Mouse (Mus musculus) small intestine, adult 2 months (tissue): ENCODE results near the gene Pth1r. TPM values are rescaled to one million over a fixed set of nuclear protein-coding genes. Genes with fewer than 3 reads are reported as not detected.
A peak's percentile ranks its signal among the peaks of the same experiment; 100 is the strongest.
"Not testable (repeated sequence)": the region's sequence is repeated elsewhere in the genome, so short reads cannot be mapped to it uniquely, and the experiment has no call there.

Source experiments
- H3K27ac ChIP-seq: fragments of 200-500 bp; 2 replicates; pipeline ENCODE4 v1.5.1; 2012; ENCODE audit warnings: low read depth, low read length, control low read depth, inconsistent platforms; ENCODE audit not compliant: insufficient read depth
- H3K27me3 ChIP-seq: fragments of 200-500 bp; 2 replicates; pipeline ENCODE4 v1.6.1; 2012; ENCODE audit warnings: mild to moderate bottlenecking, moderate library complexity, low read length, inconsistent platforms; ENCODE audit not compliant: control insufficient read depth, insufficient read depth
- H3K36me3 ChIP-seq: fragments of 200-500 bp; 2 replicates; pipeline ENCODE4 v1.6.1; 2012; ENCODE audit warnings: mild to moderate bottlenecking, low read length, control low read depth, inconsistent platforms; ENCODE audit not compliant: control insufficient read depth, insufficient read depth
- H3K4me1 ChIP-seq: fragments of 200-500 bp; 2 replicates; pipeline ENCODE4 v1.6.1; 2012; ENCODE audit warnings: low read length, inconsistent platforms, mixed read lengths; ENCODE audit not compliant: control insufficient read depth, insufficient read depth, insufficient read length
- H3K4me3 ChIP-seq: fragments of 200-500 bp; 2 replicates; pipeline ENCODE4 v1.5.1; 2012; ENCODE audit warnings: low read depth, mild to moderate bottlenecking, control low read depth, inconsistent platforms, low read length, moderate library complexity
- CTCF ChIP-seq: fragments of 200-500 bp; IDR thresholded peaks from 2 replicates; pipeline ENCODE4 v1.5.1; 2012; ENCODE audit warnings: low read depth, mild to moderate bottlenecking, control low read depth, inconsistent platforms, low read length, moderate library complexity, mixed read lengths; ENCODE audit not compliant: insufficient replicate concordance, insufficient read length; ENCODE audit errors: extremely low read depth
- POLR2A ChIP-seq: fragments of 200-500 bp; IDR thresholded peaks from 2 replicates; pipeline ENCODE4 v1.6.1; 2012; ENCODE audit warnings: low read depth, mild to moderate bottlenecking, control low read depth, inconsistent platforms, low read length, moderate library complexity
- WGBS: fragments of 180-500 bp; shearing (Covaris S2); methylation state at CpG from one replicate; pipeline ENCODE4 v1.1.7; 2018; 5-methylcytosine and 5-hydroxymethylcytosine counted together
- polyA plus RNA-seq: library from polyadenylated mRNA; depleted of rRNA; stranded (reverse); fragments of >200 nt; gene quantifications from 2 replicates; pipeline ENCODE4 v1.2.3, GENCODE M21; 2012

The Pth1r gene
- polyA plus RNA-seq, 1 experiment, result 7.3 TPM

DNA sequence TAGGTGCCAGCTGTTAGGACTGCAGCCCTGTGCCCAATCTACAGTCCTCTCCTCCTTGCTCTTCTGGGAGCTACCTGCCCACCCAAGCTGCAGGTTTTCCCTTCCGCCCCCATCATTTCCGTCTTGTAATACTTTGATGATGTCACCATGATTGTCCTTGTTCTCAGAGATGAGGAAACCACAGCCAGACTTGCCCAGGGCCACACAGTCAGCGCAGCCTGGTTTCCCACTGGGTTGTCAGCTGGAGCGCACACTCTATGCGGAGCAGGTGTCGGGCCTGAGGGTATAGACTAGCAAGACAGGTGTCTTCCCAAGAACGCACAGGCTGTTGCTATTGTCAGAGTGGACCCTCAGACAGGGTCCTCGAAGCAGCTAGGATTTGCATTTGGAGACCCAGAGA is 61.8 kb downstream of the Pth1r start:
- WGBS, result 51% methylated on average over 8 of the region's 8 CpGs
- Histone ChIP-seq H3K36me3 (no peaks in the 10 kb centered on the region), H3K4me1 (peaks cover 50% of the 10 kb centered on the region), H3K27me3 (no peaks in the 10 kb centered on the region), H3K4me3 (0 out of 2 replicates have a peak overlapping the region, but pooled peaks have one; percentile 1), H3K27ac (peak overlapping the region; percentile 93)
- TF ChIP-seq CTCF (no peak), POLR2A (no peak)

DNA sequence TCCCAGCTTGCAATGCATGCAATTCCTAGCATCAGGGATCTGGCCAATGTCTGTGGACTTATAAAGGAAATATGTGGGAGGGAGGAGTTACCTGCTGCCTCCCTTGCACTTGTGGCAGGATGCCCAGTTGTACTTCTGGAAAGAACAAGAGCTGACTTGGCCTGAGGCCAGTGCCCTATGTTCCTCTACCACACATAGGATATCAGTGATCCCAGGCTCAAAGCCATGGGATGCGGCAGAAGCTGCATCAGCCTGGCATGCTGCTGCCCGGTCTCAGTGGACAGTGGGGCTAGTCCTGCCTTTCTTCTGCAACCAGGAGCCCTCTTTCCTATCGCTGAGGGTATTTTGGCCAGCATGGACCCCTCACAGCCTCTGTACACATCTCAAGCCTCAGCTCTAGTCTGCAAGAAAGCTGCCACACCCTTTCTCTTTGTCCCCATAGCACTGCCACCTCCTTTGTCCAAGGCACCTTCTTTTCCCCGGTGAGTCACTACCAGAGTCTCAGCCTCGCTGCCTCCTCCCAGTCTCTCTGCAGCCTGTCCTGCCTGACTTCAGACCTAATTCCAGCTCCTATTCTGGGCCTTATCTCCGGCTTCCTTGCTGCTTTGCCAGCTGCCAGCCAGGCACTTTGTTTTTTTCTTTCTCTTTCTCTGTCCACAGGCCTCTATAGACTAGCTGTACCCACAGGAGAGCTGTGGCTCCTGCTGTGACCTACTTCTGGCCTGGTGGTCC is 62.7 kb downstream of the Pth1r start:
- no peak for TF ChIP-seq CTCF
- no peak for TF ChIP-seq POLR2A
- Histone ChIP-seq H3K4me3 (no peak overlapping the region), H3K27me3 (no peaks in the 10 kb centered on the region), H3K27ac (peak overlapping the region; percentile 93), H3K4me1 (peaks cover 42% of the 10 kb centered on the region), H3K36me3 (no peaks in the 10 kb centered on the region)
- 14% methylated on average over 6 of the region's 6 CpGs for WGBS

DNA sequence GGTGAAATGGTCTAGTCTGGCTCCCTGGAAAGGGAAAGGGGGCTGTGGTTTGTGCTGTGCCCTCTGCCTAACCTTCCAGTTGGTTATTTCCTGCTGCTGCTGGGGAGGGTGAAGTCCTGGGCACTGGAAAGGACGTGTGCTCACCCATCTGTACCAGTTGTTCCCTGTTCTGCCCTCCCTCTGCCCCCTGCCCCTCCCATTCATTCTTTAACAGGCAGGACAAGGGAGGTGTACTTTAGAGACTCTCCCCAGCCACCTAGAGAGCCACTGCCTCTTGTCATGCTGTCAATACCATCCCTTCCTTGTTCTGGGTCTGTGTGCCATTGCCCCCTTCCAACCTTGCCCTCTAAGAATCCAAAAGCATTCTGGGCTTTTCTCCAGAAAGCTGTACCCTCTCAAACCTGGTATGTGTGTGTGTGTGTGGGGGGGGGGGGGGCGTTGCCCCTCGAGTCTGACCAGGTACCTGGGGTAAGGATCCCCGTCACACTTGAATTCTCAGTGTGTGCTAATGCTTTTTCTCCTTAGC is 63.3 kb downstream of the Pth1r start:
- no peaks in the 10 kb centered on the region for H3K27me3 ChIP-seq
- TF ChIP-seq CTCF (no peak), POLR2A (no peak; the same call in 1 of the 2 replicates)
- peak overlapping the region; percentile 93 for H3K27ac ChIP-seq
- H3K4me1 ChIP-seq, result peaks cover 37% of the 10 kb centered on the region
- 8% methylated on average over 4 of the region's 4 CpGs for WGBS
- H3K36me3 ChIP-seq, result no peaks in the 10 kb centered on the region
- H3K4me3 ChIP-seq, result no peak overlapping the region

DNA sequence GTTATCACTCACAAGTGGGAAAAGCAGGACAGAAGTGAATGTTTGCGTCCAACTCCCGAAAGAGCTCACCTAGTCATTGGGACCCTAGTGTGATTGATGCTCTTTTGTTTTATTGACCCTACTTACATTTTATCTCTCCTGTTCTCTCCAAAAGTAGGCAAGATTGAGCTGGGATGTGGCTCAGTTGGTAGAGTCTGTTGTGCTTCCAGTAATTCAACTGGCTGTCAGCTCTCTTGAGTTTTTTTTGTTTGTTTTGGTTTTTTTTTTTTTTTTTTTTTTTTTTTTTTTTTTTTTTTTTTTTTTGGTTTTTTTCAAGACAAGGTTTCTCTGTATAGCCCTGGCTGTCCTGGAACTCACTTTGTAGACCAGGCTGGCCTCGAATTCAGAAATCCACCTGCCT is 64.2 kb downstream of the Pth1r start:
- Histone ChIP-seq H3K4me1 (peaks cover 38% of the 10 kb centered on the region), H3K27ac (peak overlapping the region; percentile 93)
- WGBS, result 71% methylated on average over 3 of the region's 3 CpGs

DNA sequence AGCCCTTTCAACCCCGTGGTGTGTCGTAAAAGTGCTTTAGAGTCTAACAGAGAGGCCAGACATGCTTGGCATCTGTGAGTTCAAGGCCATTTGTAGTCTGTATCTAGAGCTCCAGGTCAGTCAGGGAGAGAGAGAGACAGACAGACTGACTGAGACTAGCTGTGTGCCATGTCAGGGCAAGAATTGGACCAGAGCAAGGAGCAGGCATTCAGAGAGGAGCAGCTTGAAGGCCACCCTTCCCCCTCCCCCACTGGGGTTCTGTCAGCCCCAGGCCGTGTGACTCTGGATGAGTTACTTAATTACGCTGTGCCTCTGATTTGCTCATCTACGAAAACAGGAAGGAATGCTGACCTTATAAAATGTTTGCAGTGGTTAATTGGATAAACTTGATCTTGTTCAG is 64.7 kb downstream of the Pth1r start:
- Histone ChIP-seq H3K36me3 (no peaks in the 10 kb centered on the region), H3K27me3 (no peaks in the 10 kb centered on the region), H3K4me3 (no peak overlapping the region), H3K4me1 (peaks cover 43% of the 10 kb centered on the region), H3K27ac (0 out of 2 replicates have a peak overlapping the region, but pooled peaks have one; percentile 4)
- TF ChIP-seq POLR2A (no peak), CTCF (no peak)
- 42% methylated on average over 5 of the region's 5 CpGs for WGBS

More for the DNA sequence above, 64.2 kb downstream of the Pth1r start:
- H3K4me3 ChIP-seq, H3K27me3 ChIP-seq, H3K36me3 ChIP-seq: not testable (repeated sequence)

DNA sequence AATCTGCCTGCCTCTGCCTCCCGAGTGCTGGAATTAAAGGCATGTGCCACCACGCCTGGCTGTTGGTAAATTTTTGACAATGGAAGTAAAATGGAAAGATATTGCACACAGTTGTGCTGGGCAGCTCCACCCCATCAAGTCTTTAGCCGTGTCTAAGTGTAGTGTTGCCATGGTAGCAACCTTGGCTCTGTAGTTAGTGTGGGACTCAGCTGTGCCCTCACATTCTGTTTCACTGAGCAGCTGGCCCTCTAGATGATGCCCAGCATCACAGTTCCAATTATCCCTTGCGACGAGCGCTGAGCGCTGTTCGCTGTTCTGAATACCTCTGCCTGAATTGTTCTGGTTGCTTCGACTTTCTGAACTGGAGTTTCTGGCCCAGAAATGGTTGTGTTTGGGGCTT is 65.1 kb downstream of the Pth1r start:
- Histone ChIP-seq H3K27me3 (no peaks in the 10 kb centered on the region), H3K4me1 (peaks cover 43% of the 10 kb centered on the region), H3K4me3 (no peak overlapping the region), H3K27ac (no peak overlapping the region), H3K36me3 (no peaks in the 10 kb centered on the region)
- WGBS, result 68% methylated on average over 9 of the region's 9 CpGs
- no peak for TF ChIP-seq POLR2A
- no peak for TF ChIP-seq CTCF

DNA sequence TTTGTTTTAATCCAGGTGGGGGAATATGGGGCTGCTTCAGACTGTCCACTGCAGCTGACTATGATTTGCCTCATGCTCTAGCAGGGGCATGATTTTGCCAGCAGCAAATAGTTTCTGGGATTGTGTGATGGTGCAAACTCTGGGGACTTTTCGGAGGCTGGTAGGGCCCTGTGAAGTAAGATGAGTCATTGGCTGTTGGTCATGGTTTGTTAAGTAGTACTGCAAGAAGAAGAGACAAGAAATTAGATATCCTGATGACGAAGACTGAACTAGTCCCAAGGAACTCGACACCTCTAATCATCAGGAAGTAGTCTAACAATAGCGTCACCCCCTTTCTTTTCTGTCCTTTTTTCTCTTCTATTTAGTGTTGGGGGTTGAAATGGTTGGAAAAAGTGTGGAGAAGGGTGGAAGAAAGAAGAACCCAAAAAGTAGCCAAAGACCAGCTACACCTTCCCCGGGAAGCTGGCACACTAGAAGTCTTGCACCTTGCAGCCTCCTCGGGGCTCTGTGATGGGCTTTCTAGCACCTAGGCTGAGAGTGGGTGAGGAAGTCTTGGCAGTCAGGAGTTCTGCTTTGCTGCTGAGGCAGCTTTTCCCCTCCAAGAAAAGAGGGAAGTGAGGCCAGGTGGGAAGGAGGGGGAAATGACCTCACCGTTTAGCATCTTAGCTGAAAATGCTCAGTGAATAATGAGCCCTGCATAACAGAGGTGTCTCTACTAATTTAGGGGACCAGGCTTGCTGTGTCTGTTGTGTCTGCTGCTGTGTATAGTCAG is 66.0 kb downstream of the Pth1r start:
- H3K4me1 ChIP-seq, result peaks cover 43% of the 10 kb centered on the region
- H3K27me3 ChIP-seq, result no peaks in the 10 kb centered on the region
- H3K27ac ChIP-seq, result no peak overlapping the region
- WGBS, result 86% methylated on average over 7 of the region's 7 CpGs
- no peaks in the 10 kb centered on the region for H3K36me3 ChIP-seq
- H3K4me3 ChIP-seq, result no peak overlapping the region
- no peak for TF ChIP-seq CTCF
- no peak for TF ChIP-seq POLR2A
